Mouse (Mus musculus) left cerebral cortex, postnatal 10 days (tissue): ENCODE measurements at regions not wholly inside any gene's neighbourhood (a gene's known extent, or its start where the extent isn't known, plus 50 kb on each side); places are given as distances from the start of the nearest gene placed in this dataset.

ENCODE experiments used
- DNase-seq, 2 experiments: peaks; one replicate each; pipeline ENCODE4 v3.0.0; 2021 to 2022; ENCODE audit warnings: low spot score in 2 of 2, mixed read lengths in 1 of 2; ENCODE audit errors: extremely low spot score in 1 of 2
- intact Hi-C: fragments of 180-260 bp; cut with DNase I; formaldehyde crosslinking; loops from one replicate; pipeline ENCODE4 v1.15.1; 2025

GRCm38 (mm10) chr10:37321171-37321570 lies 182.5 kb upstream of the Marcks start:
- no peak for DNase-seq
- intact Hi-C loops, result no loop called here

DNA sequence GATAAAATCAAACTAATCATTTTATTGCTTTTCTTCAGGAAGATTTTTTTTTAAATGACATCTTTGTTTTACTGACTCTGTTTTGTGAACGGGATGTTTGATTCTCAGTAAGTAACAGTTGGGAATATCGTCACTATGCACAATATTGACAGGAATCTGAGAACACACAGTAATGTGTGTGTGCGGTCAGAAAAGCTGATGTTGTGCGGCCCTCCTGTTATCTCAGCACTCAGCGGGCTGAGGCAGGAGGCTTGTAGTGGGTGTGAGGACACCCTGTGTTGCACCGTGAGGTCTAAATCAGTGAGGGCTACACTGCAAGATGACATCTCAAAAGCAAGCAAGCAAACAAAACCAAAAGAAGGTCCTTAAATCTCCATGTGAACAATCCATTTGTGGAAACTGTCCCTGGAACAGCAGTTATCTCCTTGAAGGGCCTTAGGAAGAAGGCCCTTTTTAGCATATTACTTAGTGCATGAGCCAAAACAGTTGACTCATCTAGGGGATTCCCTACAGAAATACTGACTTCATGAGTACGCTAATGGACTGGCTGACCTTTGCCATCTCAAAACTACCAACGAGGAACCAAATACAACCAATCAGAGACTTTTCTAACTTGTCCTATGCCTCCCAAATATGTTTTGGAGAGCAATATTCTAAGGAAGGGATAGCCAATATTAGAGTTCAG lies 181.2 kb upstream of the Marcks start:
- intact Hi-C loops, result no loop called here
- no peak for DNase-seq

GRCm38 (mm10) chr10:37316701-37317100 lies 178.0 kb upstream of the Marcks start:
- intact Hi-C loops, result no loop called here
- DNase-seq, result no peak

DNA sequence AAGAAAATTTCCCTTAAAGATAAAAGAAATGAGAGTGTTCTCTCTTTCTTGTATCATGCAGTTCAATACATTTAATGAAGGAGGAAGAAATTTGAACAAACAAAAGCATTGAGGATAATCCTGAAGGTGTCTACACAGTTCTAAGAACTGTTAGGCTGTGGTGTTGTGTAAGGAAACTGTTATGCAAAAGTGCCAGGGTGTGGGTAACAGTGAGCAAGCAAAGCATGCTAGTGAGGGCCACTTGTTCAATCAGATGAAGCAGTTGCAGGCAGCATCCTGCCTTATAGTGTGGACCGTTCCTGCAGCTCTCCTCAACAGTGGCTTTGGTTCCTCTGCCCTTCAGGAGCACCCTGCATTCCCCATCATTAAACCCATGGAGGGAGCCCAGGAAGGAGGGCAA lies 177.1 kb upstream of the Marcks start:
- intact Hi-C loops, result no loop called here
- DNase-seq, result no peak

DNA sequence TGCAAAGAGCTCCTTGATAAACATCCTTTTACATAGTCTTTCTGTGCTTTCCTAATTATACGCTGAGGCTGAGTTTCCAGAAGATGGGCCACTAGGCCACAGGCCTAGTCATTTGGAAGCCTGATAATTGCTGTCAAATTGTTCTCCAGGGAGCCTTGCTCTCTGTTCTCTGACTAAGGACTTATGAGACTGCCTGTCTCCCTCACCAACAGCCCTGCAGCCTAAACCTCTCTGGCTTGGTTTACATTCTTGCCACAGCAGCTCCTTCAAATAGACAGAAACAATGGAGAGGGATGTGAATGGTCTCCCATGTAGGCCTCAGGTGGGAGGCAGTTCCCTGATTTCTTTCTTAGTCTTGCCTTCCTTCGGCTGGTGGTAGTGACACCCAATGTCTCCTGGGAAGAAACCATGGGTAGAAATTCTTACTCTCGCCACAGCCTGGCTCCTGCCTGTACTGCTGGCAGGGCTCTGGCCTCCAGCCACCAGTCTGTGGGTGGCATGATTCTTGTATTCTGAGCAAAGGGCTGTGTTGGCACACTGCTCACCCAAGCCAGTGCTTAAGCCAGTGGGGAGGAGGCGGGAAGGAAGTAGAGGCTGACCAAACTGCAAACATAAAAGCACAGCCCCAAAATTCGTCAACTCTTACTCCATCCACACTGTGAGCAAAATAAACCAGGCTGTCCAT lies 176.2 kb upstream of the Marcks start:
- intact Hi-C loops, result no loop called here
- peak; percentile 60 to 66 for DNase-seq

DNA sequence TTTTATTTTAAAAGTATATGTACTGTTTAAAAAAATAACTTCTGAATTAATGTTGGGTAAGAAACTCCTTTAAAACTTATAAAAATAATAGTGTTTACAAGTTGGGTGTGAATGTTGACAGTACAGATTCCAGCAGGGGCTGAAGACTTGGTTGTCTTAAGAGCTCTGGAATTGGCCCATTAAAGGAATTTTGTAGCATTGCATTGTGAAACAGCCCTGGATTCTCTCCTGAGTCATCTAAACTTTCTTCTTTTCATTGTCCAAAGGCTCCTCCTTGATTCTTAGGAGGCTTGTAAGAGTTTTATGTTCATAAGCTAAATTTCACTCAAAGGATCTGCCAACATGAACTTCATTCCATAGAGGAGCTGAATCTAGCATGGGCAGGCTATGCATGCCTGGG lies 174.7 kb upstream of the Marcks start:
- DNase-seq, result no peak
- intact Hi-C loops, result no loop called here

- peak in 1 of 2 experiments; percentile 15 for DNase-seq
- intact Hi-C loops, result no loop called here
Observed at GRCm38 (mm10) chr10:37310266-37310945, 171.7 kb upstream of the Marcks start.

DNA sequence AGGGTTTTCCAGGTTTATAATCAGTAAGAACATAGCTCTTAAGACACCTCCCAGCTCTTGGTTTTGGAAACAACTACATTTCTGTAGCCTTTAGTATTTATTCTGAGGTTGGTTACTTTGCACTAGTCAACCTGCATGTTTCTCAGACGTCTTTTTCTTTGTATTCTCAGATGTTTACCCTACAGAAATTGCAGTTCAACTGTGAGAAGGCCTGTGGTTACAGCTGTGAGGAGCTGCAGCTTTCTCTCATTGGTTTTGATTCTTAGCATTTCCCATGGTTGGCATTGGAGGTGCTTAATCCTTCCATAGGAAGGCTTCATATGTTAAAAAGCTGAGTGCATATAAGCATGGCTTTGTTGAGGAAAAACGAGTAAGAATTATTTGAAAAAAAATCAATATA lies 165.9 kb upstream of the Marcks start:
- intact Hi-C loops, result no loop called here

GRCm38 (mm10) chr10:37300181-37300889 lies 161.6 kb upstream of the Marcks start:
- intact Hi-C loops, result no loop called here

More for the DNA sequence above, 165.9 kb upstream of the Marcks start:
- no peak for DNase-seq

DNA sequence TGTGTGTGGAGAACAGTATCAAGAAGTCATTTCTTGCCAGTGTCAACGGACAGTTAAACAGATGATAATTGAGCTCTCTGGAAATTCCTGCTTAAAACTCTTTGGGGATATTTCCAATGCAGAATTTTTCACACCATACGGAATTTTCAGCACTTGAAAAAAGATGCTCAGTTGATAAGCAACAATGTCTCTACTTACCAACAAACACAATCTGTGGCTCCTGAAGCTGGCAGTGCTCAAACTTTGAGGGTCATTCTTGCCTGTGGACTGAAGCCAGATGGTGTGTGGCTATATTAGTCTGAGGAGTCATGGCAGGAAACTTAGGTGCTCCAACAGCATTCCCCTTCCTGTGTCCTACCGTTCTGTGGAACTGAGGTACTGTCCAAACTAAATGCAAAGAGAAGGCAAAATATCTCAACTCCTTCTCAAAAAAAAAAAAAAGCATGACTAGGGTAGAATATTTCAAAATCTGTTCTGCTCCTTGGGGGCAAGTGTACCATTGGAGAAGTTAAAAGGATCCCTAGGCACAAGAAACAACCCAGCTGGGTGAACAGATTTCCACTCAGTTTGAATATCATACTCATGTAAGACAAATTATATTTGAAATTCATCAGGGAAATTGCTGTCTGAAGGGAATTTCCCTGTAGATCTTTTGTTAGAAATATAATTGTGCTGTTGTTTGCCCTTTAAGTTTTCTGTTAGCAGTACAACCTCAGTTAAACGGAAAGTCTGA lies 160.1 kb upstream of the Marcks start:
- intact Hi-C loops, result no loop called here
- no peak for DNase-seq

More at GRCm38 (mm10) chr10:37300181-37300889, 161.6 kb upstream of the Marcks start:
- peak in 1 of 2 experiments; percentile 3 for DNase-seq

DNA sequence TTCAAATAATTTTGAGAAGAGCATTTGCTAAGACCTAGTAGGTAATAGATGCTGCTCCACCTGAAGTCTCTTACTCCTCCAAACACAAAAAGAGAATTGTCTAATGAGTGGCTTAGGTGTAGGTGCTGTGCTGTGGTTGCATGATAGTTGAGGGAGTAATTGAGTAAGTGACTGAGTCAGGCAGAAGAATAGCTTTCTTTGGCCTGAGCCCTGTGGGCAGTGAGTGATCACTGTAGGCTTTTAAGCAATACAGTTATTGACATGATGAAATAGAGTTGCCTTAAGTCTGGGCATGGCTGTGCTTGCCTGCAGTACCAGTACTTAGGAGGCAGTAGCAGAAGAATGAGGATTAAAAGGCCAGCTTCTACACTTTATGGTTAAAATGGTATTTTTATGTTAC lies 155.5 kb upstream of the Marcks start:
- no peak for DNase-seq
- intact Hi-C loops, result no loop called here

- DNase-seq, result no peak
- intact Hi-C loops, result no loop called here
Observed at GRCm38 (mm10) chr10:37293292-37293691, 154.6 kb upstream of the Marcks start.

DNA sequence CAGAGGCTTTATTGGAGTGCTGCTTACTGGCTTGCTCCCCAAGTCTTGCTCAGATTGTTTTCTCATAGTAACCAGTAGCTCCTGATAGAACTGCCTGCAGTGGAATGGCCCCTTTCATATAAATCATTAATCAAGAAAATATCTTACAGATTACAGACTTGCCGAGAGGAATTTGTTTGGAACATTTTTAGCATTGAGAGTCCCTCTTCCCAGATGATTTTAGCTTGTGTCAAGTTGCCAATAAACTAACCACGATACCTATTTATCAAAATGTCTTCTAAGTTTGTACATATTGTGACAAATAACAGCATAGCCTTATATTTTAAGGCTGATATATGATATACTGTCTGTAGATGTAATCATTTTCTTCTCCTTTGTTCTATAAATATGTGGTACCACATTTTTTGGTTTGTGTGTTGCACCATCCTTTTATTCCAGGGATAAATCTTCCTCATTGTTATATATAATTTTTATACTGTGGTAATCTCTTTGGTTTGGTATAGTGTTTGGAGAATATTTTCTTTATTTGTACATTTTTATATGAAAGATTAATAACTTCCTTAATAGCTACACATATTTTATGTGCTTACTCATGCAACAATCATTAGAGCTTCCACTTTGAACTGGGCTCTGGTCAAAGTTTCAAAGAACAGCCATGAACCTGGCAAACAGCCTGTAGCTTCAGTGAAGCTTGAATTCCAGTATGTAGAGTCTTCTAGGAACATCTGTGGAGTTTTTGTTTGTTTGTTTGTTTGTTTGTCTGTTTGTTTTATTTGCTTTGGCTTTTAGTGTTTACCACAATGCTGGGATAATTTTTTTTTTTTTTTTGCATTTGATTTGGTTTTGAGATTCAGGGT lies 153.1 kb upstream of the Marcks start:
- intact Hi-C loops, result no loop called here

GRCm38 (mm10) chr10:37289964-37290704 lies 151.4 kb upstream of the Marcks start:
- intact Hi-C loops, result no loop called here
- peak in 1 of 2 experiments; percentile 13 for DNase-seq

More for the DNA sequence above, 153.1 kb upstream of the Marcks start:
- no peak for DNase-seq

- intact Hi-C loops, result no loop called here
- no peak for DNase-seq
Observed at GRCm38 (mm10) chr10:37286305-37286704, 147.6 kb upstream of the Marcks start.

- intact Hi-C loops, result no loop called here
- no peak for DNase-seq
Observed at GRCm38 (mm10) chr10:37282951-37283350, 144.2 kb upstream of the Marcks start.

DNA sequence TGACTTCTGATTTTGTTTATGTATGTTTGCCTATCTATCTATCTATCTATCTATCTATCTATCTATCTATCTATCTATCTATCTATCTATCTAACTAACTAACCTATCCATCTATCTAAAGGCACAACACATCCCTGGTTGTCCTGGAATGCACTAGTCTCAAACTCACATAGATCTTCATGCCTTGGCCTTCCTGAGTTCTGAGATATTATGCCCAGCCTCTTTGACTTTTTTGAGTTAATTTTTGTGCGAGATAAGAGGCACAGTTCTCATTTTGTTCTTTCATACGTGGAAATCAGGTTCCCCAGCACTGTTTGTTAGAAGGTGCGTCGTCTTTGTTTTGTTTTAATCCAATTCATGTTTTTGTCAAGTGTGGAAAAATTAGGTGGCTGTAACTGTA lies 142.1 kb upstream of the Marcks start:
- intact Hi-C loops, result no loop called here
- DNase-seq, result no peak
